Mouse (Mus musculus): ENCODE results near the gene Ifnlr1. TPM values are rescaled to one million over a fixed set of nuclear protein-coding genes. Genes with fewer than 3 reads are reported as not detected.

Ifnlr1 gene
- total and polyA plus RNA-seq, 3 experiments = 0.04 TPM; not detected in 2

DNA sequence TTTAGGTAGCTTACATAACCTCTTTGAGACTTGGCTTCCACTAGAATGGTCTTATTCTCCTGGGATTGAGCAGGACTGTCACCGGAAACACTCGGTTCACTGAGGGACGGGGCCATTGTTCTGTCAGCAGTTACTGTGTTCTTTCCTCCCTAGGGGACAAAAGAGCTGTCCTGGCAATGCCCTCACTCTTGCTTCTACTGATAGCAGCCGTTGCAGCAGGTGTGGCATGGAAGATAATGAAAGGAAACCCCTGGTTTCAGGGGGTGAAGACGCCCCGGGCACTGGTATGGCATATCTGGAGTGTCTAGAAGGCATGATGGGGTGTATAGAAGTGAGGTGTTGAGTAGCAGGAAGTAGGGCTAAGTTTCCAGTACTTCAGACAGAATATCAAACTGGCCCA, 17.9 kb downstream of the Ifnlr1 start:
- dilution Hi-C loops (cut with MboI; ENCODE audit: extremely low pct_ligation_motif_present, extremely low pct_unique_long_range_greater_than_20kb, low sequenced_read_pairs) (no loop called here), in situ Hi-C loops (cut with MboI; ENCODE audit: low pct_ligation_motif_present, low pct_unique_long_range_greater_than_20kb, low sequenced_read_pairs) (no loop called here)
- Histone ChIP-seq H3K9me3 (replicated peaks; ENCODE audit: low read length) (no peaks in the 10 kb centered on the region), H3K27ac (ENCODE audit: insufficient read depth, low read depth) (no peak overlapping the region), H3K4me3 (replicated peaks in 1 of 3; ENCODE audit: low read depth in 2 of 3, low read length in 2 of 3, poor library complexity in 1 of 3) (no peak overlapping the region), H3K4me2 (ENCODE audit: insufficient read depth, low read depth, poor library complexity, severe bottlenecking) (no peak overlapping the region), H3K9ac (ENCODE audit: insufficient read depth, low read depth) (no peak overlapping the region), H3K36me3 (replicated peaks in 1 of 2; ENCODE audit: control insufficient read depth in 1 of 2, insufficient read depth in 1 of 2, low read length in 1 of 2) (no peaks in the 10 kb centered on the region), H3K79me2 (replicated peaks; ENCODE audit: control insufficient read depth, extremely low read depth, insufficient read depth, poor library complexity, severe bottlenecking) (no peaks in the 10 kb centered on the region), H3K4me1 (ENCODE audit: control insufficient read depth in 1 of 2, insufficient read depth in 2 of 2) (peaks cover 4% of the 10 kb centered on the region in 2 experiments; a peak in 1 of 4 replicates), H3K27me3 (replicated peaks) (peaks cover 51% of the 10 kb centered on the region)
- DNase-seq (ENCODE audit: extremely low read depth) = no peak
- no peak for TF ChIP-seq PAX5 (IDR thresholded peaks at IDR 0.05; ENCODE audit: low read length)
- no peak for TF ChIP-seq MAZ (IDR thresholded peaks at IDR 0.05; ENCODE audit: low read depth, low read length)
- TF ChIP-seq ZKSCAN1 (IDR thresholded peaks at IDR 0.05; ENCODE audit: borderline replicate concordance, low read depth, low read length) = no peak
- TF ChIP-seq ETS1 (conservative IDR thresholded peaks at IDR 0.05; ENCODE audit: low read depth, low read length) = no peak
- no peak for TF ChIP-seq EP300 (IDR thresholded peaks at IDR 0.05; ENCODE audit: low read length)
- no peak for TF ChIP-seq BHLHE40 (IDR thresholded peaks at IDR 0.05; ENCODE audit: low read depth, low read length)
- TF ChIP-seq JUND (conservative IDR thresholded peaks at IDR 0.05; ENCODE audit: low read depth, low read length) = no peak
- TF ChIP-seq MAX (IDR thresholded peaks at IDR 0.05; ENCODE audit: low read length) = no peak
- no peak for TF ChIP-seq CHD1 (IDR thresholded peaks at IDR 0.05; ENCODE audit: low read depth, low read length)
- no peak for TF ChIP-seq IRF4 (IDR thresholded peaks at IDR 0.05; ENCODE audit: low read depth, low read length)
- no peak for TF ChIP-seq CTCF (conservative IDR thresholded peaks at IDR 0.05 in 1 of 2, IDR thresholded peaks at IDR 0.05 in 1 of 2; ENCODE audit: low read depth in 2 of 2, low read length in 2 of 2)

DNA sequence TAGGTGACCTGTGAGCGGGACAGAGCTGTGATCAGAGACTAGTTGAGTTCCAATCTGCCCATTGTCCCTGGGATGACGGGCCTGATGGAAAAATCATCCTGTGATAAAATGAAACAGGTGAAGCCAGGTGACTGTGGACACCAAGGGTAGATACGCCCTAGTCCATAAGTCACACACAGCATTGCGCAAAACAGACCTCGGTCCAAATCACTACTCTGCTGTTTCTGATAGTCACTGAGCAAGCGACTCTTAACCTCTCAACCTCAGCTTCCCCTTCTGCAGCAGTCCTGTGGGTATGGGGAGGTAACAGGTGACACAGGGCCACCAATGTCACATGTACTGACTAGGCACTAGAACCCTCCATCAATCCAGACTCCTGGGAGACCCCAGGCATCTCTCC, 20.0 kb downstream of the Ifnlr1 start:
- H3K4me2 ChIP-seq (ENCODE audit: insufficient read depth, low read depth, poor library complexity, severe bottlenecking) = no peak overlapping the region
- no peaks in the 10 kb centered on the region for H3K9me3 ChIP-seq (replicated peaks; ENCODE audit: low read length)
- DNase-seq (ENCODE audit: extremely low read depth) = no peak
- H3K27me3 ChIP-seq (replicated peaks) = peaks cover 55% of the 10 kb centered on the region
- no peak overlapping the region for H3K9ac ChIP-seq (ENCODE audit: insufficient read depth, low read depth)
- no peaks in the 10 kb centered on the region for H3K79me2 ChIP-seq (replicated peaks; ENCODE audit: control insufficient read depth, extremely low read depth, insufficient read depth, poor library complexity, severe bottlenecking)
- in situ Hi-C loops (cut with MboI; ENCODE audit: low pct_ligation_motif_present, low pct_unique_long_range_greater_than_20kb, low sequenced_read_pairs) (no loop called here), dilution Hi-C loops (cut with MboI; ENCODE audit: extremely low pct_ligation_motif_present, extremely low pct_unique_long_range_greater_than_20kb, low sequenced_read_pairs) (no loop called here)
- no peak overlapping the region for H3K27ac ChIP-seq (ENCODE audit: insufficient read depth, low read depth)
- no peak overlapping the region for H3K4me3 ChIP-seq (replicated peaks in 1 of 3; ENCODE audit: low read depth in 2 of 3, low read length in 2 of 3, poor library complexity in 1 of 3)
- H3K36me3 ChIP-seq (replicated peaks in 1 of 2; ENCODE audit: control insufficient read depth in 1 of 2, insufficient read depth in 1 of 2, low read length in 1 of 2) = no peaks in the 10 kb centered on the region
- TF ChIP-seq ETS1 (conservative IDR thresholded peaks at IDR 0.05; ENCODE audit: low read depth, low read length) (no peak), USF1 (IDR thresholded peaks at IDR 0.05; ENCODE audit: low read depth, low read length) (no peak), BHLHE40 (IDR thresholded peaks at IDR 0.05; ENCODE audit: low read depth, low read length) (no peak), USF2 (conservative IDR thresholded peaks at IDR 0.05; ENCODE audit: low read depth, low read length) (no peak)
- peaks cover 4% of the 10 kb centered on the region in 2 experiments; a peak in 1 of 4 replicates for H3K4me1 ChIP-seq (ENCODE audit: control insufficient read depth in 1 of 2, insufficient read depth in 2 of 2)

GRCm38 (mm10) chr4:135709072-135709564, 23.0 kb downstream of the Ifnlr1 start:
- dilution Hi-C loops (cut with MboI; ENCODE audit: extremely low pct_ligation_motif_present, extremely low pct_unique_long_range_greater_than_20kb, low sequenced_read_pairs) (no loop called here), in situ Hi-C loops (cut with MboI; ENCODE audit: low pct_ligation_motif_present, low pct_unique_long_range_greater_than_20kb, low sequenced_read_pairs) (no loop called here)
- peak; percentile 77 for DNase-seq (ENCODE audit: extremely low read depth)
- peak overlapping the region in 2 of 3 experiments; percentile 19 to 31 for H3K4me3 ChIP-seq (replicated peaks in 1 of 3; ENCODE audit: low read depth in 2 of 3, low read length in 2 of 3, poor library complexity in 1 of 3)
- H3K27me3 ChIP-seq (replicated peaks) = peaks cover 59% of the 10 kb centered on the region
- H3K9me3 ChIP-seq (replicated peaks; ENCODE audit: low read length) = peaks cover under 1% of the 10 kb centered on the region
- peak overlapping the region; percentile 64 for H3K4me2 ChIP-seq (ENCODE audit: insufficient read depth, low read depth, poor library complexity, severe bottlenecking)
- no peaks in the 10 kb centered on the region for H3K79me2 ChIP-seq (replicated peaks; ENCODE audit: control insufficient read depth, extremely low read depth, insufficient read depth, poor library complexity, severe bottlenecking)
- no peak overlapping the region for H3K27ac ChIP-seq (ENCODE audit: insufficient read depth, low read depth)
- no peak overlapping the region for H3K9ac ChIP-seq (ENCODE audit: insufficient read depth, low read depth)
- peaks cover 4 to 10% of the 10 kb centered on the region in 2 experiments; a peak in 2 of 4 replicates for H3K4me1 ChIP-seq (ENCODE audit: control insufficient read depth in 1 of 2, insufficient read depth in 2 of 2)
- TF ChIP-seq SMC3 (IDR thresholded peaks at IDR 0.05; ENCODE audit: low read depth, low read length) (peak; percentile 56), UBTF (IDR thresholded peaks at IDR 0.05; ENCODE audit: low read depth, low read length) (no peak), CTCF (conservative IDR thresholded peaks at IDR 0.05 in 1 of 2, IDR thresholded peaks at IDR 0.05 in 1 of 2; ENCODE audit: low read depth in 2 of 2, low read length in 2 of 2) (peak; percentile 74 to 79), IRF4 (IDR thresholded peaks at IDR 0.05; ENCODE audit: low read depth, low read length) (no peak), MEF2A (IDR thresholded peaks at IDR 0.05; ENCODE audit: borderline replicate concordance, low read depth, low read length) (no peak), NELFE (IDR thresholded peaks at IDR 0.05; ENCODE audit: low read depth, low read length) (peak; percentile 46; the same call in 1 of the 2 replicates), ZKSCAN1 (IDR thresholded peaks at IDR 0.05; ENCODE audit: borderline replicate concordance, low read depth, low read length) (no peak), JUN (IDR thresholded peaks at IDR 0.05; ENCODE audit: insufficient read depth, low read depth, low read length) (no peak), MAZ (IDR thresholded peaks at IDR 0.05; ENCODE audit: low read depth, low read length) (no peak), RAD21 (IDR thresholded peaks at IDR 0.05; ENCODE audit: low read depth, low read length) (peak; percentile 44), KAT2A (IDR thresholded peaks at IDR 0.05; ENCODE audit: insufficient replicate concordance, low read length) (no peak)
- H3K36me3 ChIP-seq (replicated peaks in 1 of 2; ENCODE audit: control insufficient read depth in 1 of 2, insufficient read depth in 1 of 2, low read length in 1 of 2) = no peaks in the 10 kb centered on the region

Measured in CH12.LX (cell line).